Mouse (Mus musculus) thymus, postnatal 36 days (tissue): Measurements from ENCODE around the gene Zfp981.
"Not testable (repeated sequence)": the region's sequence is repeated elsewhere in the genome, so short reads cannot be mapped to it uniquely, and the experiment has no call there.

ENCODE experiments used
- DNase-seq, 2 experiments: peaks; one replicate each; pipeline ENCODE4 v3.0.0; 2022; ENCODE audit warnings: mixed read lengths in 2 of 2

Zfp981 gene

GRCm38 (mm10) chr4:146501727-146502126 lies at the start of gene Zfp981:
TSS of gene Zfp981 (plus strand) at chr4:146502027.
- not testable (repeated sequence) for DNase-seq

- DNase-seq: not testable (repeated sequence)
These were observed 49.3 kb upstream of the Zfp981 start for GRCm38 (mm10) chr4:146452576-146452975.

- not testable (repeated sequence) for DNase-seq
These were observed 47.7 kb upstream of the Zfp981 start for GRCm38 (mm10) chr4:146454170-146454569.

GRCm38 (mm10) chr4:146454896-146455295 lies 46.9 kb upstream of the Zfp981 start:
- DNase-seq: no peak

- DNase-seq: no peak
These were observed 46.5 kb upstream of the Zfp981 start for GRCm38 (mm10) chr4:146455321-146455721.

GRCm38 (mm10) chr4:146456061-146456726 lies 45.6 kb upstream of the Zfp981 start:
- DNase-seq: no peak

- no peak for DNase-seq
These were observed 44.7 kb upstream of the Zfp981 start for GRCm38 (mm10) chr4:146457126-146457525.

GRCm38 (mm10) chr4:146457720-146458119 lies 44.1 kb upstream of the Zfp981 start:
- no peak for DNase-seq

- not testable (repeated sequence) for DNase-seq
These were observed 42.0 kb upstream of the Zfp981 start for GRCm38 (mm10) chr4:146459822-146460221.

GRCm38 (mm10) chr4:146460685-146461084 lies 41.1 kb upstream of the Zfp981 start:
- DNase-seq: not testable (repeated sequence)

GRCm38 (mm10) chr4:146463649-146464351 lies 38.0 kb upstream of the Zfp981 start:
- DNase-seq: not testable (repeated sequence)

GRCm38 (mm10) chr4:146469984-146470383 lies 31.8 kb upstream of the Zfp981 start:
- DNase-seq: not testable (repeated sequence)

GRCm38 (mm10) chr4:146474181-146474580 lies 27.6 kb upstream of the Zfp981 start:
- not testable (repeated sequence) for DNase-seq

- DNase-seq: not testable (repeated sequence)
These were observed 26.8 kb upstream of the Zfp981 start for GRCm38 (mm10) chr4:146474716-146475676.

- not testable (repeated sequence) for DNase-seq
These were observed 25.6 kb upstream of the Zfp981 start for GRCm38 (mm10) chr4:146476260-146476659.

- not testable (repeated sequence) for DNase-seq
These were observed 24.9 kb upstream of the Zfp981 start for GRCm38 (mm10) chr4:146476959-146477358.

- DNase-seq: not testable (repeated sequence)
These were observed 21.3 kb upstream of the Zfp981 start for GRCm38 (mm10) chr4:146480376-146481096.

- not testable (repeated sequence) for DNase-seq
These were observed 19.3 kb upstream of the Zfp981 start for GRCm38 (mm10) chr4:146482546-146482945.

- not testable (repeated sequence) for DNase-seq
These were observed 18.1 kb upstream of the Zfp981 start for GRCm38 (mm10) chr4:146483571-146484280.

GRCm38 (mm10) chr4:146484676-146485075 lies 17.2 kb upstream of the Zfp981 start:
- DNase-seq: not testable (repeated sequence)

- not testable (repeated sequence) for DNase-seq
These were observed 16.5 kb upstream of the Zfp981 start for GRCm38 (mm10) chr4:146485183-146485939.
